Mouse (Mus musculus) 3T3-L1 (cell line): ENCODE measurements around the gene Gdpd5.

Experiments used
- DNase-seq: peaks from one replicate; pipeline ENCODE4 v3.0.0-alpha.2; 2015; ENCODE audit warnings: low read depth, low spot score

The Gdpd5 gene

GRCm38 (mm10) chr7:99404031-99404735 lies 23.0 kb downstream of the Gdpd5 start:
- no peak for DNase-seq

- peak; percentile 47 for DNase-seq
Observed at GRCm38 (mm10) chr7:99405386-99406155, 24.4 kb downstream of the Gdpd5 start.

DNA sequence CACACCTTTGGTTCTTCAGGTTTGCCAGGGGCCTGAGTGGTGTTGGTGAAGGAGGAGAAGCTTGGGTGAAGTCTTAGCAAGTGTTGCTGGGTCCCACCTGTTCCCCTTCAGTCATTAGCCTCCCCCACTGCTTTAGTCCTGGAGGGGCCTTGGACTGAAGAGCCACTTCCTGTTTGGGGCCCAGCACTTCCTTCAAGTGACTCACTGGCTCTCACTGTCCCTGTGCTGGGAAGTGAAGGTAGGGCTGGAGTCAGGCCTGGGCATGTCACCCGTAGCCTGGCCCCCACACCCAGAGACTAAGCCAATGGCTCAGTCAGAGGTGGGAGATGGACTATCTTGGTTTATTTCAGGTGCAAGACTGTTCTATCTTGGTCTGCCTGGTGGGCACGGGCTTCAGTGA lies 26.4 kb downstream of the Gdpd5 start:
- DNase-seq, result no peak

DNA sequence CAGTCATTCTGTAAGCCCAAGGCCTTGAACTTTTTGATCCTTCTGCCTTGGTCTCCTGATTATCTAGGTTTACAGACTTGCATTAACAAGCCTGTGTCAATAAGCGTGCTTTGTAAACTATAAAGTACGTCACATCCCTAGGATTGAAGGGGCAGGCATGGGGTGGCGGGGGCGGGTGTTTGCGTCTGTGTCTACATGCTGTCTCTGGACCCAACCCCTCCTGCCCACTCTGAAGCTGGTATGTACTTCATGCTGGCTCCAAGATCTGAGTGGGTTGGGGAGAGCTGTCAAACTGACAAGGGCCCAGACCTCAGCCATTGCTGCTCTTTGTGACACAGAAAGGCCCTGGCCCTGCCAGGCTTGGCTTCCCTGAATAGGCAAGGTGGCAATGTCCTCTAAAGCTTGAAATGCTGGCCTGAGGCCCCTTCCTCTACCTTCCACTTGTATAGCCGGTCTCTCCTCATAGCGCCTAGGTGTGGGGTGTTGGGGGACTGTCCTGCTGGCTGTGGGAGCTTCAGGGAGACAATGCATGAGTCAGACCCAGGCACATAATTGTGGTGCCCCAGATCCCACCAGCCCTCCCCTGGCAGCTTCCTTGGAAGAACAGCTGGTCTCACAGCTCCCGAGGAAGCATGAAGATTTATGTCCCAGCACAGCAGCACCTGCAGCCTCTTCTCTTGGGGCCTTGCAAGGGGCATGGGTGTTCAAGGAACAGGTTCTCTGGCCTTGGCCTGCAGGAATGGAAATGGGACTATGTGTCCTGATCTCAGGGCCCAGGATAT lies 28.4 kb downstream of the Gdpd5 start:
- DNase-seq, result no peak

- DNase-seq, result no peak
Observed at GRCm38 (mm10) chr7:99410315-99410714, 29.1 kb downstream of the Gdpd5 start.

DNA sequence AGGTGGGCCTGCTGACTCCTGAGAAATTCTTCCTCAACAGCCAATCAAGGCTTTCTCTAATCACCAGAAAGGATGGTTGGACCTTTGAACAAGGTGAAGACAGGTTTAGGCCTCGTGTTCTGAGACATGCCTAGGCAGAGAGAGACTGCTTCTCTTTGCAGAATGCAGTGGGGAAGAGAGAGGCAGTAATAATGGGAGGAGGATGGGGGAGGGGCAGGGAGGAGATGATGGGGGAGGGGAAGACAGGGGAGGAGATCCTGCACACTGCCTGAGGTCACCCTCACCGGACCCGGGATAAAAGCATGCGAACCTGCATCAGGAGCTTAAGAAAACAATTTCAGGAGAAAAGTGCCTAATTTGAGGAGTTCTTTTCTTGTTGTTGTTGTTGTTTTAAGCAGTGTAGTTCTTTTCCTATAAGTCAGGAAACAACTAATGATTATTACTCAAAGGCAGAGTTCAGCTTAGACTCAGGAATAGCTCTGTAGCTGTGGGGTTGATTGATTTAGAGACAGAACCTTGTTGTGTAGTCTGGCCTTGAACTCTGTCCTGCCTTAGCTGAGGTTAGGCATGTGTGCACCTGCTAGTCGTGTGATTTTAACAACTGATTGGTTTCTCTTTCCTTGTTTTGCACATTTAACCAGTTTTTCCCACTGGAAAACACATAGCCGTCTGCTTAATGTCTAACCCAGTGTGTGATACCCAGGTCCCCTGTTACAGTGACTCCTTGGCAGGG lies 30.0 kb downstream of the Gdpd5 start:
- no peak for DNase-seq

DNA sequence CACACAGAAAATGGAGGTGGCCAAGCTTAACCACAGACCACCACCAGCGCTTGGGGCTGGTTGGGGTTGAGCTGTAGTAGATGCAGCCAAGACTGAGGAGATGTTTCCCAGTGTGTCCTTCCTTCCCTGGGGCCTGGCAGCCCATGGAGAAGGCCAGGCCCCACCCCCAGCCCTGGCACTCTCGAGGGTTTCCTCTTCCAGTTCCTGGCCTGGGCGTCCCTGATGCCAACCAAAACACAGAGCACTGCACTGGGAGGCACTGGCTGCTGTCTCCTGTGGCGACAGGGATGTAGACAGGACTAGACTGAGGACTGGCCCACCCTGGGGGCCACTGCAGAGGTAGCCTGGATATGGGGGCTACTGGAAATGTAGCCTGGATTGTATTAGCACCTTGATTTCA lies 33.8 kb downstream of the Gdpd5 start:
- DNase-seq, result no peak

DNA sequence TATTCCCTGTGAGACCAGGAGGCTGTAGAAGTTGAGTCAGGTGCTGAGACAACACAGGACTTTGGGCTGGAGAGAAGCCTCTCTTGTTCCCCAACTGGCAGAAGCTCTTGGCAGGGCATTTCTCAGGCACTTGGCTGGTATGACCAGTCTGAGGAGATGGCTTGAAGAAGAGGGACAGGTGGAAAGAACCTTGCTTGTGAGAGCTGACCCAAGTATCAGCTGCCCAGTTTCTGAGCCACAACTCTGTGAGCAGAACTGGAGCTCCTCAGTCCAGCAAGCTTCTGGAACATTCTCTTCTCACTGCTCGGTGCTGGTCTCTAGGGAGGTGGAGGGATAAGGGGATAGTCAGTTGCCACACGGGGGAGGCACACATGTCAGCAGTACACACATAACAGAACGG lies 38.1 kb downstream of the Gdpd5 start:
- DNase-seq, result no peak

- no peak for DNase-seq
Observed at GRCm38 (mm10) chr7:99421006-99421405, 39.8 kb downstream of the Gdpd5 start.

GRCm38 (mm10) chr7:99424538-99425155 lies 43.4 kb downstream of the Gdpd5 start:
- no peak for DNase-seq

GRCm38 (mm10) chr7:99425706-99426105 lies 44.5 kb downstream of the Gdpd5 start:
- no peak for DNase-seq

DNA sequence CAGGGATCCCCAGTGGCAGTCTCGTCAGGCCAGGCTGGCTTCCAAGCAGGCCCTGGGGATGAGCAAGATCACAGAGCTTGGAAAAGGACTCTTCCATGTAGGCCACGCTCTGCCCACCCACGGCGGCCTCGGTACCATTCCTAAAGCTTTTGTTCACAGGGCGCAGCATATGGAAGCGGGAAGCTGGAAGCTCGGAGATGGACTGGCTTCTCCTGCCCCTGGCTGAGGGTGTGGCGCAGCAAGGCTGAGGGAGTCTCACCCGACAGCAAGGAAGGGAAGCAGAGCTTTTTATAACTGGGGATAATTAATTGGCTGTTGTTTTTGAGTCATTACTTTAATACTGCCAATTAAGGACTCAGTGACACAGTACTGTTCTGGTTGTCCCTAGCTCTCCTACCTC lies 45.8 kb downstream of the Gdpd5 start:
- no peak for DNase-seq

DNA sequence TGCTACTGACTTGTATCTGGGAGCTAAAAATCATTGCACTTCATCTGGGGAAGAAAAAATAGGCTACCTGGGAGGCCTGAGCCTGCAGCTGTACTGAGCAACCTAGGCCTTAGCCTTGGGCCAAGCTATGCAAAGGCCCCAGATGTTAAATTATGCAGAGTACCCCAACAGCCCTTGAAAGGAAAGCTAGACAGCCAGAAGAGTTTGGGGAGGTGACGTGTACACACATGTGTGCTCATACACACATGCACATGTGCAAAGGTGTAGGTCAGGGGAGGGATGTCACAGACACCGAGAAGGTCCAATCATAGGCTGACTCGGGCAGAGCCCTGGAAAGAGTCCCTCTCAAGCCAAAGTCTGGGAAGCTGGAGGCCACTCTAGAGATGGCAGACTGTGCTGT lies 46.8 kb downstream of the Gdpd5 start:
- DNase-seq, result no peak

GRCm38 (mm10) chr7:99428836-99429235 lies 47.6 kb downstream of the Gdpd5 start:
- peak; percentile 66 for DNase-seq

- no peak for DNase-seq
Observed at GRCm38 (mm10) chr7:99429786-99430185, 48.6 kb downstream of the Gdpd5 start.

DNA sequence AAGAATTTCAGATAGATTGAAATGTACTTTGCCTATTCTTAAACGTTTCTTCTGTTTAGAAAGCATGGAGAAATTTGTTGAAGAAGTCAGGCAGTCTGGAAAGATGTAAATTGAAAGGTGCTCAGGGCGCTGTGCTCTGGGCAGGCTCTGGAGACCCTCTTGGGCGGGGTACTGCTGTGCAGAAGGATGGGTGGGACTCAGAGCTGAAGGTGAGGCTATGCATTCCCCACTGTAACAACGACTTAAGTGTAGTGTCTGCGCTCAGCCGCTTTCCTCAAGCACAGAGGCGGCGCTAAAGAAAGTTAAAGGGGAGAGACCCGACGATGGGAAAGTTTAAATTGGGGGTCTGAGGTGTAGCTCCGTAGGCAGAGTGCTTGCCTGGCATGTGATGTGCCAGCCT lies 49.0 kb downstream of the Gdpd5 start:
- DNase-seq, result no peak

DNA sequence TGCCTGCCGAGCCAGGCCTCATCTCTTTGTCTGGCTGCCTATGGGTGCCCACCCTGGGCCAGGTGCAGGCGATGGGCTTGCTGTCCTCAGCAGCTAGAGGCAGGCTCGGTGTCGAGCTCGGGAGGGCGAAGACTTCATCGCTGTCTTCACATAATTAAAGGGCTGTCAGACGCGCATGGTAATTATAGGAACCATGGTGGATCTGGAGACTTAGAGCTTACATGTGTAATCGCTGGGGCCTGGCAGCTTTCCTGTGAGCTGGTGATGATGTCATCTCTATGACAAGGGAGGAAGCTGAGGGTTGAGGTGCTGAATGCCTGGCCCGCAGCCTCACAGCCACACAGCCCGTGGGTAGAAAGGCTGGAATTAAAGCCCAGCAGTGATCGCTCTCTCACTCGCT lies 51.0 kb downstream of the Gdpd5 start:
- DNase-seq, result peak; percentile 48

- DNase-seq, result no peak
Observed at GRCm38 (mm10) chr7:99432863-99433262, 51.6 kb downstream of the Gdpd5 start.

- DNase-seq, result no peak
Observed at GRCm38 (mm10) chr7:99434672-99435250, 53.5 kb downstream of the Gdpd5 start.

- DNase-seq, result no peak
Observed at GRCm38 (mm10) chr7:99436530-99436929, 55.3 kb downstream of the Gdpd5 start.

DNA sequence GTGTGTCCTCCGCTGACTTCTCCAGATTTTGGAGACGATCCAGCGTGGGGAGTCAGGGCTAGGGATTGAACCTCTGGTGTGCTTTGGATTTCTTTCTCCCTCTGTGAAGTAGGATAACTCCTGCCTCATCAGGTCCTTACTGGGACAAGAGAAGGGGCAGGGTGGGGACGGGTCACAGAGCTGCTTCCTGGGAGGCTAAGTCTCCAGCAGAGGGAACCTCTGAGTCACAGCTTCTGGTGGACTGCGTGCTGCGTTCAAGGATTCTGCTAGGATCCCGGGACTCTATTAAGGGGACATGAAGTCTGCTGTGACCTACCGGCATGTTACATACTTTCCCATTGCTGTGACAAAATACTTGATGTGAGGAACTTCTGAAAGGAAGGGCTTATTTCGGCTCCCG lies 57.7 kb downstream of the Gdpd5 start:
- DNase-seq, result no peak
